Mouse (Mus musculus) heart, adult 2 months (tissue): Measurements from ENCODE around the gene Ubn2. TPM values are rescaled to one million over a fixed set of nuclear protein-coding genes. Genes with fewer than 3 reads are reported as not detected.
A peak's percentile ranks its signal among the peaks of the same experiment; 100 is the strongest.
"Not testable (repeated sequence)": the region's sequence is repeated elsewhere in the genome, so short reads cannot be mapped to it uniquely, and the experiment has no call there.

Source experiments
- DNase-seq, 2 experiments: peaks; one replicate each; pipeline ENCODE4 v3.0.0; 2021
- H3K27ac ChIP-seq: fragments of 200-600 bp; 2 replicates; pipeline ENCODE4 v1.8.1; 2022
- H3K27me3 ChIP-seq: fragments of 200-500 bp; 2 replicates; pipeline ENCODE4 v1.6.1; 2012; ENCODE audit warnings: mild to moderate bottlenecking, low read length, inconsistent platforms, mixed read lengths; ENCODE audit not compliant: control insufficient read depth, insufficient read depth
- H3K36me3 ChIP-seq: fragments of 200-500 bp; 2 replicates; pipeline ENCODE4 v1.6.1; 2012; ENCODE audit warnings: low read length, inconsistent platforms; ENCODE audit not compliant: control insufficient read depth, insufficient read depth
- H3K4me1 ChIP-seq: fragments of 200-500 bp; 2 replicates; pipeline ENCODE4 v1.6.1; 2011; ENCODE audit warnings: low read length; ENCODE audit not compliant: control insufficient read depth, insufficient read depth
- H3K4me3 ChIP-seq: fragments of 200-600 bp; 2 replicates; pipeline ENCODE4 v1.8.1; 2022
- H3K79me2 ChIP-seq: fragments of 200-500 bp; replicated peaks from 2 replicates; pipeline ENCODE4 v1.6.1; 2012; ENCODE audit warnings: mild to moderate bottlenecking, inconsistent platforms, low read length, moderate library complexity, mixed read lengths; ENCODE audit not compliant: control insufficient read depth, insufficient read depth
- H3K9ac ChIP-seq: fragments of 200-500 bp; 2 replicates; pipeline ENCODE4 v1.6.1; 2012; ENCODE audit warnings: low read depth, mild to moderate bottlenecking, control low read depth, inconsistent platforms, low read length, mixed read lengths
- CTCF ChIP-seq: fragments of 200-600 bp; IDR thresholded peaks from 2 replicates; pipeline ENCODE4 v1.8.1; 2022; ENCODE audit warnings: antibody characterized with exemption, mild to moderate bottlenecking, moderate library complexity
- EP300 ChIP-seq: fragments of 200-500 bp; IDR thresholded peaks from 2 replicates; pipeline ENCODE4 v1.6.1; 2011; ENCODE audit warnings: low read depth, low read length, control low read depth; ENCODE audit not compliant: insufficient read depth
- POLR2A ChIP-seq: fragments of 200-500 bp; IDR thresholded peaks from 2 replicates; pipeline ENCODE4 v1.6.1; 2011; ENCODE audit warnings: mild to moderate bottlenecking, low read depth, low read length, control low read depth; ENCODE audit not compliant: insufficient read depth
- WGBS: fragments of 180-500 bp; shearing (Covaris S2); methylation state at CpG from one replicate; pipeline ENCODE4 v1.1.7; 2018; 5-methylcytosine and 5-hydroxymethylcytosine counted together
- intact Hi-C: fragments of 180-260 bp; cut with DNase I; formaldehyde crosslinking; loops from one replicate; pipeline ENCODE4 v1.15.1; 2025
- polyA plus RNA-seq: library from polyadenylated mRNA; depleted of rRNA; stranded (reverse); fragments of >200 nt; gene quantifications from 2 replicates; pipeline ENCODE4 v1.2.3, GENCODE M21; 2012
- total RNA-seq, 2 experiments: library from RNA; stranded (reverse); gene quantifications; 2 replicates each; pipeline ENCODE4 v1.2.3; 2021

Gene Ubn2
- total and polyA plus RNA-seq, 3 experiments = 5.1 to 24.7 (median 23.2) TPM

- Histone ChIP-seq H3K4me3 (peak overlapping the region; percentile 79), H3K4me1 (peaks cover 2% of the 10 kb centered on the region; the same call in 1 of the 2 replicates), H3K27ac (peak overlapping the region; percentile 99), H3K36me3 (no peaks in the 10 kb centered on the region), H3K9ac (peak overlapping the region; percentile 81), H3K79me2 (no peaks in the 10 kb centered on the region), H3K27me3 (no peaks in the 10 kb centered on the region)
- peak in 1 of 2 experiments; percentile 71 for DNase-seq
- 13% methylated on average over 25 of the region's 25 CpGs for WGBS
- intact Hi-C loops = loop anchor here (2.0 to 10.0 kb wide), 3 partner anchors 98 to 342 kb away; partner anchors contain the start of genes Hipk2, Tbxas1 and Zc3hav1
- no peak for TF ChIP-seq EP300
- no peak for TF ChIP-seq CTCF
- TF ChIP-seq POLR2A = no peak
Measured at GRCm38 (mm10) chr6:38532500-38533420, 99.0 kb downstream of the Ubn2 start.

GRCm38 (mm10) chr6:38533428-38534405 lies 100.0 kb downstream of the Ubn2 start, which contains the start of gene Fmc1:
TSS of gene Fmc1 (plus strand) at chr6:38533502.
- Histone ChIP-seq H3K27me3 (no peaks in the 10 kb centered on the region), H3K4me1 (peaks cover 2% of the 10 kb centered on the region; the same call in 1 of the 2 replicates), H3K36me3 (no peaks in the 10 kb centered on the region), H3K27ac (peak within 1 kb of the TSS; percentile 99), H3K9ac (peak within 1 kb of the TSS; percentile 81), H3K4me3 (peak within 1 kb of the TSS; percentile 79), H3K79me2 (no peaks in the 10 kb centered on the region)
- 4% methylated on average over 41 of the region's 41 CpGs for WGBS
- intact Hi-C loops = loop anchor here (1.0 to 10.0 kb wide), 4 partner anchors 17 to 341 kb away; partner anchors contain the start of genes Hipk2, Tbxas1 and Zc3hav1
- DNase-seq = peak; percentile 94 to 99
- peak; percentile 91 for TF ChIP-seq POLR2A
- peak; percentile 58 for TF ChIP-seq CTCF
- peak; percentile 73; the same call in 1 of the 2 replicates for TF ChIP-seq EP300

GRCm38 (mm10) chr6:38534640-38535365 lies 101.1 kb downstream of the Ubn2 start:
- WGBS = under 1% methylated on average over 53 of the region's 53 CpGs
- intact Hi-C loops = loop anchor here (1.0 to 10.0 kb wide), 3 partner anchors 15 to 340 kb away; partner anchors contain the start of genes Hipk2, Tbxas1 and Zc3hav1
- DNase-seq = peak; percentile 95 to 99
- Histone ChIP-seq H3K27me3 (no peaks in the 10 kb centered on the region), H3K4me3 (peak overlapping the region; percentile 79), H3K27ac (peak overlapping the region; percentile 99), H3K36me3 (no peaks in the 10 kb centered on the region), H3K9ac (peak overlapping the region; percentile 93), H3K79me2 (no peaks in the 10 kb centered on the region), H3K4me1 (peaks cover 2% of the 10 kb centered on the region; the same call in 1 of the 2 replicates)
- TF ChIP-seq POLR2A (peak; percentile 71), CTCF (peak; percentile 85), EP300 (peak; percentile 65; the same call in 1 of the 2 replicates)

- WGBS = under 1% methylated on average over 9 of the region's 9 CpGs
- intact Hi-C loops = loop anchor here (10.0 kb wide), 2 partner anchors 181 to 339 kb away; partner anchors contain the start of genes Hipk2, Tbxas1 and Zc3hav1
Measured at GRCm38 (mm10) chr6:38535366-38535690, 101.6 kb downstream of the Ubn2 start.

GRCm38 (mm10) chr6:38535788-38536187 lies 102.0 kb downstream of the Ubn2 start:
- intact Hi-C loops = loop anchor here (10.0 kb wide), 2 partner anchors 181 to 339 kb away; partner anchors contain the start of genes Hipk2, Tbxas1 and Zc3hav1
- DNase-seq = no peak
- TF ChIP-seq EP300 = no peak
- H3K9ac ChIP-seq = no peak overlapping the region
- peaks cover 2% of the 10 kb centered on the region; the same call in 1 of the 2 replicates for H3K4me1 ChIP-seq
- peak overlapping the region; percentile 99 for H3K27ac ChIP-seq
- H3K27me3 ChIP-seq = no peaks in the 10 kb centered on the region
- 93% methylated on average over 1 of the region's 1 CpGs for WGBS
- H3K4me3 ChIP-seq = peak overlapping the region; percentile 79
- no peaks in the 10 kb centered on the region for H3K36me3 ChIP-seq
- H3K79me2 ChIP-seq = no peaks in the 10 kb centered on the region

More at GRCm38 (mm10) chr6:38535366-38535690, 101.6 kb downstream of the Ubn2 start:
- Histone ChIP-seq H3K27ac (peak overlapping the region; percentile 99), H3K9ac (peak overlapping the region; percentile 93), H3K79me2 (no peaks in the 10 kb centered on the region), H3K4me1 (peaks cover 2% of the 10 kb centered on the region; the same call in 1 of the 2 replicates), H3K27me3 (no peaks in the 10 kb centered on the region), H3K36me3 (no peaks in the 10 kb centered on the region), H3K4me3 (peak overlapping the region; percentile 79)
- no peak for DNase-seq
- no peak for TF ChIP-seq CTCF
- TF ChIP-seq EP300 = 0 out of 2 replicates have a peak, but pooled peaks have one; percentile 44

GRCm38 (mm10) chr6:38544141-38544540 lies 110.4 kb downstream of the Ubn2 start:
- H3K36me3 ChIP-seq, H3K4me3 ChIP-seq, H3K79me2 ChIP-seq, H3K27me3 ChIP-seq, intact Hi-C loops, H3K9ac ChIP-seq, H3K27ac ChIP-seq, H3K4me1 ChIP-seq, DNase-seq: not testable (repeated sequence)
- 89% methylated on average over 5 of the region's 5 CpGs for WGBS

- DNase-seq, H3K79me2 ChIP-seq, H3K27me3 ChIP-seq, intact Hi-C loops, H3K9ac ChIP-seq, H3K4me1 ChIP-seq, H3K36me3 ChIP-seq, H3K4me3 ChIP-seq, H3K27ac ChIP-seq: not testable (repeated sequence)
- 87% methylated on average over 2 of the region's 2 CpGs for whole genome bisulfite sequencing
Measured at GRCm38 (mm10) chr6:38547005-38547404, 113.3 kb downstream of the Ubn2 start.
